8 mouse cellular contexts compared by ENCODE assay signal in the genomic region with DNA sequence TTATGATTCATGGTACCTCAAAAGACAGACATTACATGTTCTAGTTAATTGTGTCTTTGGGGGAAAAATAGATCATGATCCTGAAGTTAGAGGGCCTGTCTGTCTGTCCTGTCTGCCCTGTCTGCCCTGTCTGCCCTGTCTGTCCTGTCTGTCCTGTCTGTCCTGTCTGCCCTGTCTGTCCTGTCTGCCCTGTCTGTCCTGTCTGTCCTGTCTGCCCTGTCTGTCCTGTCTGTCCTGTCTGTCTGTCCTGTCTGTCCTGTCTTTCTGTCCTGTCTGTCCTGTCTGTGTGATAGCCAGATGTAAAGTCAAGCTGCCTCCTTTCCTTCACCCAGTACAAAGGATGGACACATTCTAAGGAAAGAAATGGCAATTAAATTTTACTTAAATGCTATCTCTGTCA. TPM values are rescaled to one million over a fixed set of nuclear protein-coding genes. Genes with fewer than 3 reads are reported as not detected.
DNase-seq lines count a peak whose midpoint lies in the region; ATAC-seq lines count a peak whose summit lies in the region.

No protein-coding gene starts in this region.

- no peak overlapping the region for H3K9ac ChIP-seq in heart, embryonic 13.5 days
- no peak overlapping the region for H3K9ac ChIP-seq in intestine, embryonic 14.5 days (ENCODE audit: low read length)
- no peak overlapping the region for H3K9ac ChIP-seq in midbrain, embryonic 16.5 days (ENCODE audit: low read depth, low read length)

- H3K27me3 ChIP-seq in heart, embryonic 13.5 days (replicated peaks) = no peaks in the 10 kb centered on the region
- no peaks in the 10 kb centered on the region for H3K27me3 ChIP-seq in embryonic facial prominence, embryonic 10.5 days (replicated peaks; ENCODE audit: low read depth, poor library complexity, severe bottlenecking)
- H3K27me3 ChIP-seq in intestine, embryonic 14.5 days (replicated peaks; ENCODE audit: control insufficient read depth, insufficient read depth, low read length) = no peaks in the 10 kb centered on the region
- H3K27me3 ChIP-seq in midbrain, embryonic 16.5 days (ENCODE audit: control insufficient read depth, insufficient read depth, low read depth, low read length) = no peaks in the 10 kb centered on the region

- no peaks in the 10 kb centered on the region for H3K9me3 ChIP-seq in heart, embryonic 13.5 days
- no peaks in the 10 kb centered on the region for H3K9me3 ChIP-seq in embryonic facial prominence, embryonic 10.5 days
- no peaks in the 10 kb centered on the region for H3K9me3 ChIP-seq in intestine, embryonic 14.5 days (ENCODE audit: control insufficient read depth, low read length)
- H3K9me3 ChIP-seq in midbrain, embryonic 16.5 days (replicated peaks; ENCODE audit: control insufficient read depth, low read length, poor library complexity, severe bottlenecking) = no peaks in the 10 kb centered on the region

- DNase-seq in heart, adult 18-20 months = no peak
- DNase-seq in embryonic facial prominence, embryonic 10.5 days (ENCODE audit: low spot score) = peak; percentile 53
- peak; percentile 68 for DNase-seq in intestine, embryonic 14.5 days (ENCODE audit: low spot score)
- no peak for DNase-seq in layer of hippocampus, adult 11-12 months (ENCODE audit: low spot score)
- DNase-seq in left cerebral cortex, adult 18-20 months (ENCODE audit: low spot score in 2 of 2) = no peak
- no peak for DNase-seq in urinary bladder, postnatal 4 days (ENCODE audit: low spot score in 2 of 2)

- no peaks in the 10 kb centered on the region for H3K36me3 ChIP-seq in heart, embryonic 13.5 days
- H3K36me3 ChIP-seq in embryonic facial prominence, embryonic 10.5 days (replicated peaks) = no peaks in the 10 kb centered on the region
- H3K36me3 ChIP-seq in intestine, embryonic 14.5 days (ENCODE audit: control insufficient read depth, insufficient read depth, low read length) = no peaks in the 10 kb centered on the region
- H3K36me3 ChIP-seq in midbrain, embryonic 16.5 days (ENCODE audit: control insufficient read depth, insufficient read depth, low read length) = no peaks in the 10 kb centered on the region

- H3K27ac ChIP-seq in heart, embryonic 13.5 days (replicated peaks) = no peak overlapping the region
- H3K27ac ChIP-seq in embryonic facial prominence, embryonic 10.5 days (replicated peaks) = no peak overlapping the region
- no peak overlapping the region for H3K27ac ChIP-seq in intestine, embryonic 14.5 days (ENCODE audit: low read depth)
- H3K27ac ChIP-seq in midbrain, embryonic 16.5 days (ENCODE audit: low read length) = no peak overlapping the region

- no peak overlapping the region for H3K4me3 ChIP-seq in heart, embryonic 13.5 days
- no peak overlapping the region for H3K4me3 ChIP-seq in embryonic facial prominence, embryonic 10.5 days
- H3K4me3 ChIP-seq in intestine, embryonic 14.5 days (ENCODE audit: low read depth, low read length) = no peak overlapping the region
- H3K4me3 ChIP-seq in midbrain, embryonic 16.5 days (ENCODE audit: low read depth, low read length) = no peak overlapping the region

- ATAC-seq in heart, embryonic 13.5 days (ENCODE audit: extremely low read depth, insufficient number of reproducible peaks, low FRiP score, low TSS enrichment) = peak; percentile 58; the same call in 1 of the 2 replicates
- ATAC-seq in intestine, embryonic 14.5 days (replicated peaks; ENCODE audit: low FRiP score, low TSS enrichment, low read depth) = no peak; the same call in 1 of the 2 replicates
- ATAC-seq in midbrain, embryonic 16.5 days = peak; percentile 81; the same call in 1 of the 2 replicates

- no peaks in the 10 kb centered on the region for H3K4me1 ChIP-seq in heart, embryonic 13.5 days
- no peaks in the 10 kb centered on the region for H3K4me1 ChIP-seq in embryonic facial prominence, embryonic 10.5 days
- no peaks in the 10 kb centered on the region for H3K4me1 ChIP-seq in intestine, embryonic 14.5 days (replicated peaks; ENCODE audit: control insufficient read depth, insufficient read depth, low read length)
- no peaks in the 10 kb centered on the region for H3K4me1 ChIP-seq in midbrain, embryonic 16.5 days (ENCODE audit: control insufficient read depth, insufficient read depth, low read length)

- H3K4me2 ChIP-seq in heart, embryonic 13.5 days = no peak overlapping the region
- no peak overlapping the region for H3K4me2 ChIP-seq in intestine, embryonic 14.5 days (ENCODE audit: low read length)
- no peak overlapping the region for H3K4me2 ChIP-seq in midbrain, embryonic 16.5 days (ENCODE audit: low read length)

RNA-seq across cellular contexts. Expression of a gene that starts 56.0 kb away (rescaled TPM):
- polyA plus RNA-seq in heart, embryonic 13.5 days (2015; fragmentation: Nextera tagmentation; extraction: Ambion mirVana) = 19.0 and 20.4 TPM in 2 replicates
- 10 to 100 TPM; 53.2 to 57.0 TPM for total RNA-seq in heart, adult 18-20 months (2021)
- 6.6 and 8.1 TPM in 2 replicates for polyA plus RNA-seq in embryonic facial prominence, embryonic 10.5 days (2016; fragmentation: Nextera tagmentation; extraction: Ambion mirVana)
- polyA plus RNA-seq in intestine, embryonic 14.5 days (2014; fragmentation: Nextera tagmentation; extraction: Ambion mirVana) = 35.5 and 41.7 TPM in 2 replicates
- polyA plus RNA-seq in midbrain, embryonic 16.5 days (2015; fragmentation: Nextera tagmentation; extraction: Ambion mirVana) = 411 and 438 TPM in 2 replicates
- total RNA-seq in left cerebral cortex, adult 18-20 months (2021) = 100 to 1,000 TPM; 104 to 109 TPM

Comparison
In these comparisons a context has a peak if more than half of its experiments do, and no peak if none do; other contexts are left out.
1. DNase-seq: peak in embryonic facial prominence, embryonic 10.5 days (single experiment) and intestine, embryonic 14.5 days (single experiment); none in heart, adult 18-20 months (0 of 2), layer of hippocampus, adult 11-12 months (single experiment), left cerebral cortex, adult 18-20 months (0 of 2) and urinary bladder, postnatal 4 days (0 of 2).